Mouse (Mus musculus): Measurements from ENCODE around the gene Gm10722. TPM values are rescaled to one million over a fixed set of nuclear protein-coding genes. Genes with fewer than 3 reads are reported as not detected.
"Not testable (repeated sequence)": the region's sequence is repeated elsewhere in the genome, so short reads cannot be mapped to it uniquely, and the experiment has no call there.

Gene Gm10722
- polyA plus RNA-seq, 1 experiment: not detected

DNA sequence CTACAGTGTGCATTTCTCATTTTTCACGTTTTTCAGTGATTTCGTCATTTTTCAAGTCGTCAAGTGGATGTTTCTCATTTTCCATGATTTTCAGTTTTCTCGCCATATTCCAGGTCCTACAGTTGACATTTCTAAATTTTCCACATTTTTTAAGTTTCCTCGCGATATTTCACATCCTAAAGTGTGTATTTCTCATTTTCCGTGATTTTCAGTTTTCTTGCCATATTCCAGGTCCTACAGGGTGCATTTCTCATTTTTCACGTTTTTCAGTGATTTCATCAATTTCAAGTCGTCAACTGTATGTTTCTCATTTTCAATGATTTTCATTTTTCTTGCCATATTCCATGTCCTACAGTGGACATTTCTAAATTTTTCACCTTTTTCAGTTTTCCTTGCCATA is 14.6 kb downstream of the Gm10722 start, which contains the start of gene Gm10720:
Gm10720 (plus strand) TSS at position 301 of the 400 bp plus-strand sequence.
- H3K27ac ChIP-seq (ENCODE audit: insufficient read depth, low read length); H3K4me1 ChIP-seq (ENCODE audit: control insufficient read depth, insufficient read depth, insufficient read length): not testable (repeated sequence)
- WGBS: 72% methylated on average over 5 of the region's 9 CpGs

DNA sequence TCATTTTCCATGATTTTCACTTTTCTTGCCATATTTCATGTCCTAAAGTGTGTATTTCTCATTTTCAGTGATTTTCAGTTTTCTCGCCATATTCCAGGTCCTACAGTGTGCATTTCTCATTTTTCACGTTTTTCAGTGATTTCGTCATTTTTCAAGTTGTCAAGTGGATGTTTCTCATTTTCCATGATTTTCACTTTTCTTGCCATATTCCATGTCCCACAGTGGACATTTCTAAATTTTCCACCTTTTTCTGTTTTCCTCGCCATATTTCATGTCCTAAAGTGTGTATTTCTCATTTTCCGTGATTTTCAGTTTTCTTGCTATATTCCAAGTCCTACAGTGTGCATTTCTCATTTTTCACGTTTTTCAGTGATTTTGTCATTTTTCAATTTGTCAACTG is 15.2 kb downstream of the Gm10722 start:
- WGBS: 77% methylated on average over 6 of the region's 6 CpGs
- not testable (repeated sequence) for H3K27me3 ChIP-seq (ENCODE audit: control insufficient read depth, insufficient read depth, low read length); DNase-seq (ENCODE audit: low read depth in 1 of 2, low spot score in 2 of 2); H3K4me3 ChIP-seq (ENCODE audit: extremely low read depth, insufficient read depth, insufficient read length); H3K4me1 ChIP-seq (ENCODE audit: control insufficient read depth, insufficient read depth, insufficient read length); H3K27ac ChIP-seq (ENCODE audit: insufficient read depth, low read length); H3K36me3 ChIP-seq (ENCODE audit: control insufficient read depth, insufficient read depth, low read length)

More for the DNA sequence above, 14.6 kb downstream of the Gm10722 start, which contains the start of gene Gm10720:
- not testable (repeated sequence) for DNase-seq (ENCODE audit: low read depth in 1 of 2, low spot score in 2 of 2); H3K4me3 ChIP-seq (ENCODE audit: extremely low read depth, insufficient read depth, insufficient read length); H3K36me3 ChIP-seq (ENCODE audit: control insufficient read depth, insufficient read depth, low read length); H3K27me3 ChIP-seq (ENCODE audit: control insufficient read depth, insufficient read depth, low read length)

DNA sequence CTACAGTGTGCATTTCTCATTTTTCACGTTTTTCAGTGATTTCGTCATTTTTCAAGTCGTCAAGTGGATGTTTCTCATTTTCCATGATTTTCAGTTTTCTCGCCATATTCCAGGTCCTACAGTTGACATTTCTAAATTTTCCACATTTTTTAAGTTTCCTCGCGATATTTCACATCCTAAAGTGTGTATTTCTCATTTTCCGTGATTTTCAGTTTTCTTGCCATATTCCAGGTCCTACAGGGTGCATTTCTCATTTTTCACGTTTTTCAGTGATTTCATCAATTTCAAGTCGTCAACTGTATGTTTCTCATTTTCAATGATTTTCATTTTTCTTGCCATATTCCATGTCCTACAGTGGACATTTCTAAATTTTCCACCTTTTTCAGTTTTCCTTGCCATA is 16.4 kb downstream of the Gm10722 start, which contains the start of gene Gm10719:
Gm10719 (plus strand) TSS at position 301 of the 400 bp plus-strand sequence.
- not testable (repeated sequence) for H3K36me3 ChIP-seq (ENCODE audit: control insufficient read depth, insufficient read depth, low read length); H3K27ac ChIP-seq (ENCODE audit: insufficient read depth, low read length); H3K4me3 ChIP-seq (ENCODE audit: extremely low read depth, insufficient read depth, insufficient read length); H3K27me3 ChIP-seq (ENCODE audit: control insufficient read depth, insufficient read depth, low read length); DNase-seq (ENCODE audit: low read depth in 1 of 2, low spot score in 2 of 2); H3K4me1 ChIP-seq (ENCODE audit: control insufficient read depth, insufficient read depth, insufficient read length)
- WGBS: 76% methylated on average over 1 of the region's 9 CpGs

DNA sequence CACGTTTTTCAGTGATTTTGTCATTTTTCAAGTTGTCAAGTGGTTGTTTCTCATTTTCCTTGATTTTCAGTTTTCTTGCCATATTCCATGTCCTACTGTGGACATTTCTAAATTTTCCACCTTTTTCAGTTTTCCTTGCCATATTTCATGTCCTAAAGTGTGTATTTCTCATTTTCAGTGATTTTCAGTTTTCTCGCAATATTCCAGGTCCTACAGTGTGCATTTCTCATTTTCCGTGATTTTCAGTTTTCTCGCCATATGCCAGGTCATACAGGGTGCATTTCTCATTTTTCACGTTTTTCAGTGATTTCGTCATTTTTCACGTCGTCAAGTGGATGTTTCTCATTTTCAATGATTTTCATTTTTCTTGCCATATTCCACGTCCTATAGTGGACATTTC is 18.2 kb downstream of the Gm10722 start:
- not testable (repeated sequence) for H3K36me3 ChIP-seq (ENCODE audit: control insufficient read depth, insufficient read depth, low read length); H3K4me1 ChIP-seq (ENCODE audit: control insufficient read depth, insufficient read depth, insufficient read length); H3K27me3 ChIP-seq (ENCODE audit: control insufficient read depth, insufficient read depth, low read length); H3K4me3 ChIP-seq (ENCODE audit: extremely low read depth, insufficient read depth, insufficient read length); H3K27ac ChIP-seq (ENCODE audit: insufficient read depth, low read length)
- peak in 1 of 2 experiments; percentile 81 for DNase-seq (ENCODE audit: low read depth in 1 of 2, low spot score in 2 of 2)
- WGBS: 61% methylated on average over 9 of the region's 9 CpGs

DNA sequence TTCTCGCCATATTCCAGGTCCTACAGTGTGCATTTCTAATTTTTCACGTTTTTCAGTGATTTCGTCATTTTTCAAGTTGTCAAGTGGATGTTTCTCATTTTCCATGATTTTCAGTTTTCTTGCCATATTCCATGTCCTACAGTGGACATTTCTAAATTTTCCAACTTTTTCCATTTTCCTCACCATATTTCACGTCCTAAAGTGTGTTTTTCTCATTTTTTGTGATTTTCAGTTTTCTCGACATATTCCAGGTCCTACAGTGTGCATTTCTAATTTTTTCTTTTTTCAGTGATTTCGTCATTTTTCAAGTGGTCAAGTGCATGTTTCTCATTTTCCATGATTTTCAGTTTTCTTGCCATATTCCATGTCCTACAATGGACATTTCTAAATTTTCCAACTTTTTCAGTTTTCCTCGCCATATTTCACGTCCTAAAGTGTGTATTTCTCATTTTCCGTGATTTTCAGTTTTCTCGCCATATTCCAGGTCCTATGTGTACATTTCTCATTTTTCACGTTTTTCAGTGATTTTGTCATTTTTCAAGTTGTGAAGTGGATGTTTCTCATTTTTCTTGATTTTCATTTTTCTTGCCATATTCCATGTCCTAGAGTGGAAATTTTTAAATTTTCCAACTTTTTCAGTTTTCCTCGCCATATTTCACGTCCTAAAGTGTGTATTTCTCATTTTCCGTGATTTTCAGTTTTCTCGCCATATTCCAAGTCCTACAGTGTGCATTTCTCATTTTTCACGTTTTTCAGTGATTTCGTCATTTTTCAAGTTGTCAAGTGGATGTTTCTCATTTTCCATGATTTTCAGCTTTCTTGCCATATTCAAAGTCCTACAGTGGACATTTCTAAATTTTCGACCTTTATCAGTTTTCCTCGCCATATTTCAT is 19.4 kb downstream of the Gm10722 start:
- H3K4me3 ChIP-seq (ENCODE audit: extremely low read depth, insufficient read depth, insufficient read length); H3K27ac ChIP-seq (ENCODE audit: insufficient read depth, low read length); H3K36me3 ChIP-seq (ENCODE audit: control insufficient read depth, insufficient read depth, low read length); H3K4me1 ChIP-seq (ENCODE audit: control insufficient read depth, insufficient read depth, insufficient read length); H3K27me3 ChIP-seq (ENCODE audit: control insufficient read depth, insufficient read depth, low read length): not testable (repeated sequence)
- DNase-seq (ENCODE audit: low read depth in 1 of 2, low spot score in 2 of 2): peak in 1 of 2 experiments; percentile 72
- 76% methylated on average over 16 of the region's 19 CpGs for WGBS

DNA sequence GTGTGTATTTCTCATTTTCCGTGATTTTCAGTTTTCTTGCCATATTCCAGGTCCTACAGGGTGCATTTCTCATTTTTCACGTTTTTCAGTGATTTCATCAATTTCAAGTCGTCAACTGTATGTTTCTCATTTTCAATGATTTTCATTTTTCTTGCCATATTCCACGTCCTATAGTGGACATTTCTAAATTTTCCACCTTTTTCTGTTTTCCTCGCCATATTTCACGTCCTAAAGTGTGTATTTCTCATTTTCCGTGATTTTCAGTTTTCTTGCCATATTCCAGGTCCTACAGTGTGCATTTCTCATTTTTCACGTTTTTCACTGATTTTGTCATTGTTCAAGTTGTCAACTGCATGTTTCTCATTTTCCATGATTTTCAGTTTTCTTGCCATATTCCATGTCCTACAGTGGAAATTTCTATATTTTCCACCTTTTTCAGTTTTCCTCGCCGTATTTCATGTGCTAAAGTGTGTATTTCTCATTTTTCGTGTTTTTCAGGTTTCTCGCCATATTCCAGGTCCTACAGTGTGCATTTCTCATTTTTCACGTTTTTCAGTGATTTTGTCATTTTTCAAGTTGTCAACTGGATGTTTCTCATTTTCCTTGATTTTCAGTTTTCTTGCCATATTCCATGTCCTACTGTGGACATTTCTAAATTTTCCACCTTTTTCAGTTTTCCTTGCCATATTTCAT is 21.7 kb downstream of the Gm10722 start:
- DNase-seq (ENCODE audit: low read depth in 1 of 2, low spot score in 2 of 2): peak; percentile 28 to 56

DNA sequence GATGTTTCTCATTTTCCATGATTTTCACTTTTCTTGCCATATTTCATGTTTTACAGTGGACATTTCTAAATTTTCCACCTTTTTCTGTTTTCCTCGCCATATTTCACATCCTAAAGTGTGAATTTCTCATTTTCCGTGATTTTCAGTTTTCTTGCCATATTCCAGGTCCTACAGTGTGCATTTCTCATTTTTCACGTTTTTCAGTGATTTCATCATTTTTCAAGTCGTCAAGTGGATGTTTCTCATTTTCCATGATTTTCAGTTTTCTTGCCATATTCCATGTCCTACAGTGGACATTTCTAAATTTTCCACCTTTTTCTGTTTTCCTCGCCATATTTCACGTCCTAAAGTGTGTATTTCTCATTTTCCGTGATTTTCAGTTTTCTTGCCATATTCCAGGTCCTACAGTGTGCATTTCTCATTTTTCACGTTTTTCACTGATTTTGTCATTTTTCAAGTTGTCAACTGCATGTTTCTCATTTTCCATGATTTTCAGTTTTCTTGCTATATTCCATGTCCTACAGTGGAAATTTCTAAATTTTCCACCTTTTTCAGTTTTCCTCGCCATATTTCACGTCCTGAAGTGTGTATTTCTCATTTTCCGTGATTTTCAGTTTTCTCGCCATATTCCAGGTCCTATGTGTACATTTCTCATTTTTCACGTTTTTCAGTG is 22.7 kb downstream of the Gm10722 start, which contains the start of gene Gm10718:
Gm10718 (plus strand) TSS at position 236 of the 673 bp plus-strand sequence.
- not testable (repeated sequence) for H3K4me1 ChIP-seq (ENCODE audit: control insufficient read depth, insufficient read depth, insufficient read length); H3K36me3 ChIP-seq (ENCODE audit: control insufficient read depth, insufficient read depth, low read length); H3K27me3 ChIP-seq (ENCODE audit: control insufficient read depth, insufficient read depth, low read length); DNase-seq (ENCODE audit: low read depth in 1 of 2, low spot score in 2 of 2); H3K4me3 ChIP-seq (ENCODE audit: extremely low read depth, insufficient read depth, insufficient read length); H3K27ac ChIP-seq (ENCODE audit: insufficient read depth, low read length)
- WGBS: 73% methylated on average over 12 of the region's 13 CpGs

More for the DNA sequence above, 21.7 kb downstream of the Gm10722 start:
- 78% methylated on average over 11 of the region's 13 CpGs for WGBS
- H3K36me3 ChIP-seq (ENCODE audit: control insufficient read depth, insufficient read depth, low read length); H3K4me1 ChIP-seq (ENCODE audit: control insufficient read depth, insufficient read depth, insufficient read length); H3K27me3 ChIP-seq (ENCODE audit: control insufficient read depth, insufficient read depth, low read length); H3K27ac ChIP-seq (ENCODE audit: insufficient read depth, low read length); H3K4me3 ChIP-seq (ENCODE audit: extremely low read depth, insufficient read depth, insufficient read length): not testable (repeated sequence)

DNA sequence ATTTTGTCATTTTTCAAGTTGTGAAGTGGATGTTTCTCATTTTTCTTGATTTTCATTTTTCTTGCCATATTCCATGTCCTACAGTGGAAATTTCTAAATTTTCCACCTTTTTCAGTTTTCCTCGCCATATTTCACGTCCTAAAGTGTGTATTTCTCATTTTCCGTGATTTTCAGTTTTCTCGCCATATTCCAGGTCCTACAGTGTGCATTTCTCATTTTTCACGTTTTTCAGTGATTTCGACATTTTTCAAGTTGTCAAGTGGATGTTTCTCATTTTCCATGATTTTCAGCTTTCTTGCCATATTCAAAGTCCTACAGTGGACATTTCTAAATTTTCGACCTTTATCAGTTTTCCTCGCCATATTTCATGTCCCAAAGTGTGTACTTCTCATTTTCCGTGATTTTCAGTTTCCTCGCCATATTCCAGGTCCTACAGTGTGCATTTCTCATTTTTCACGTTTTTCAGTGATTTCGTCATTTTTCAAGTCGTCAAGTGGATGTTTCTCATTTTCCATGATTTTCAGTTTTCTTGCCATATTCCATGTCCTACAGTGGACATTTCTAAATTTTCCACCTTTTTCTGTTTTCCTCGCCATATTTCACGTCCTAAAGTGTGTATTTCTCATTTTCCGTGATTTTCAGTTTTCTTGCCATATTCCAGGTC is 23.4 kb downstream of the Gm10722 start:
- DNase-seq (ENCODE audit: low read depth in 1 of 2, low spot score in 2 of 2): peak in 1 of 2 experiments; percentile 72
- not testable (repeated sequence) for H3K27ac ChIP-seq (ENCODE audit: insufficient read depth, low read length); H3K4me1 ChIP-seq (ENCODE audit: control insufficient read depth, insufficient read depth, insufficient read length); H3K4me3 ChIP-seq (ENCODE audit: extremely low read depth, insufficient read depth, insufficient read length); H3K36me3 ChIP-seq (ENCODE audit: control insufficient read depth, insufficient read depth, low read length); H3K27me3 ChIP-seq (ENCODE audit: control insufficient read depth, insufficient read depth, low read length)
- WGBS: 73% methylated on average over 16 of the region's 16 CpGs

DNA sequence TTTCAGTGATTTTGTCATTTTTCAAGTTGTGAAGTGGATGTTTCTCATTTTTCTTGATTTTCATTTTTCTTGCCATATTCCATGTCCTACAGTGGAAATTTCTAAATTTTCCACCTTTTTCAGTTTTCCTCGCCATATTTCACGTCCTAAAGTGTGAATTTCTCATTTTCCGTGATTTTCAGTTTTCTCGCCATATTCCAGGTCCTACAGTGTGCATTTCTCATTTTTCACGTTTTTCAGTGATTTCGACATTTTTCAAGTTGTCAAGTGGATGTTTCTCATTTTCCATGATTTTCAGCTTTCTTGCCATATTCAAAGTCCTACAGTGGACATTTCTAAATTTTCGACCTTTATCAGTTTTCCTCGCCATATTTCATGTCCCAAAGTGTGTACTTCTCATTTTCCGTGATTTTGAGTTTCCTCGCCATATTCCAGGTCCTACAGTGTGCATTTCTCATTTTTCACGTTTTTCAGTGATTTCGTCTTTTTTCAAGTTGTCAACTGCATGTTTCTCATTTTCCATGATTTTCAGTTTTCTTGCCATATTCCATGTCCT is 24.3 kb downstream of the Gm10722 start, which contains the start of gene Gm10717:
Gm10717 (plus strand) TSS at position 506 of the 556 bp plus-strand sequence.
- H3K27me3 ChIP-seq (ENCODE audit: control insufficient read depth, insufficient read depth, low read length); H3K4me3 ChIP-seq (ENCODE audit: extremely low read depth, insufficient read depth, insufficient read length); H3K4me1 ChIP-seq (ENCODE audit: control insufficient read depth, insufficient read depth, insufficient read length); H3K36me3 ChIP-seq (ENCODE audit: control insufficient read depth, insufficient read depth, low read length); H3K27ac ChIP-seq (ENCODE audit: insufficient read depth, low read length): not testable (repeated sequence)
- peak in 1 of 2 experiments; percentile 51 for DNase-seq (ENCODE audit: low read depth in 1 of 2, low spot score in 2 of 2)
- 71% methylated on average over 12 of the region's 12 CpGs for WGBS
